Mouse (Mus musculus) C2C12 (cell line): ENCODE measurements around the gene Pagr1b.

Source experiments
- CEBPB ChIP-seq: IDR thresholded peaks from one replicate; pipeline ENCODE4 v1.6.1; 2011; ENCODE audit warnings: low read depth, mild to moderate bottlenecking, control low read depth, moderate library complexity
- CTCF ChIP-seq: IDR thresholded peaks from one replicate; pipeline ENCODE4 v1.5.1; 2011; ENCODE audit not compliant: control insufficient read depth, insufficient read depth, insufficient read length
- MAX ChIP-seq: IDR thresholded peaks from one replicate; pipeline ENCODE4 v1.6.1; 2011; ENCODE audit warnings: mild to moderate bottlenecking, control low read depth
- MYOD1 ChIP-seq: IDR thresholded peaks from one replicate; pipeline ENCODE4 v1.6.1; 2011; ENCODE audit warnings: low read depth; ENCODE audit not compliant: control insufficient read depth, insufficient read length
- MYOG ChIP-seq: IDR thresholded peaks from one replicate; pipeline ENCODE4 v1.6.1; 2011; ENCODE audit not compliant: control insufficient read depth, insufficient read length; ENCODE audit errors: extremely low read depth

DNA sequence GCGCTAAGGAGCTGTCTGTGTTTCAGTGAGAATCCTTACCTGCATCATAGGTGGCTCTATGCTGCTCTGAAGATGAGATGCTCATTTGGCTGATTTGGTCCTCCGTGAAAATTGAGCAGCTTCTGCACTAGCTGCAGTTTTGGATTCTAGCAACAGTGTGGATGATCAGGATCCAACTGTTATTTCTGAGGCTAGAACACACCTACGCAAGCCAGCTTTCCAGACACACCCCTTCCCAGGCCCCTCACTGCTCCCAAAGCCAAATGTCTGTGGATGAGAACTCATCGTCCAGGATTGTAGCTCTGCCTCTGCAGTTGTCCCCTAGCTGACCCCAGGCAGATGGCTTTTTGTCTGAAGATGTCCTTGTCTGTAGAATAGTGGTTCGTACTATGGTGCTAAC lies 55.2 kb downstream of the Pagr1b start:
- no peak for TF ChIP-seq MYOD1
- no peak for TF ChIP-seq MYOG
- TF ChIP-seq CTCF, result no peak
- TF ChIP-seq MAX, result no peak
- TF ChIP-seq CEBPB, result no peak
